Mouse (Mus musculus): ENCODE results near the gene Tmem267. TPM values are rescaled to one million over a fixed set of nuclear protein-coding genes. Genes with fewer than 3 reads are reported as not detected.

Gene Tmem267
- polyA plus RNA-seq, 1 experiment: 3.9 TPM

DNA sequence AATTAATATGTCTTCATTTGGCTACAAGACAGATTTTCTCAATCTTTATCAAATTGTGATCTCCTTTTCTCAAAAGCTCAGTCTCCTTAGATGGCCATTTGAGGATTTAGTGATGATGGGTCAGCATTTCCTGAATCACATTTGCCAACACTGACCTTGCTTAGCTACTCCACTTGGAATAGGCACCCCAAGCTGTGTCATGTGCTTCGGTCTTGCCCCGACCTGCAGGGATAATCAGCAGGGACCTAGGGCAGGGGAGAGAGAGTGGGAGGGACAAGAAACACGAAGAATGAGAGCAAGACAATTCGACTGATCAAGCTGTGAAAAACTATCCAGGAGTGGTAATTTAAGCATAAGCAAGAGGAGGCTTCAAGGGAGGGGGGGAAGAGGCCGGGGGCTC lies 156.9 kb downstream of the Tmem267 start:
- no peaks in the 10 kb centered on the region for H3K27me3 ChIP-seq (ENCODE audit: control insufficient read depth, insufficient read depth, insufficient read length)
- no peaks in the 10 kb centered on the region for H3K36me3 ChIP-seq (ENCODE audit: control insufficient read depth, insufficient read depth)
- H3ac ChIP-seq (ENCODE audit: control insufficient read depth, insufficient read length, low read depth): no peak overlapping the region
- no peaks in the 10 kb centered on the region for H3K79me2 ChIP-seq (ENCODE audit: control insufficient read depth, insufficient read depth)
- TF ChIP-seq CTCF (IDR thresholded peaks at IDR 0.05; ENCODE audit: control insufficient read depth, insufficient read depth, insufficient read length) (no peak), CEBPB (IDR thresholded peaks at IDR 0.05; ENCODE audit: low read depth) (no peak), MAX (IDR thresholded peaks at IDR 0.05) (no peak), USF1 (IDR thresholded peaks at IDR 0.05; ENCODE audit: low read depth) (no peak), FOSL1 (IDR thresholded peaks at IDR 0.05; ENCODE audit: insufficient read depth, low read length, poor library complexity, severe bottlenecking) (no peak), MYOD1 (IDR thresholded peaks at IDR 0.05; ENCODE audit: control insufficient read depth, insufficient read length, low read depth) (no peak), MYOG (IDR thresholded peaks at IDR 0.05; ENCODE audit: control insufficient read depth, extremely low read depth, insufficient read length) (no peak)
- no peaks in the 10 kb centered on the region for H3K79me3 ChIP-seq (ENCODE audit: low read depth)
- H3K4me3 ChIP-seq (ENCODE audit: insufficient read depth, poor library complexity, severe bottlenecking): no peak overlapping the region

DNA sequence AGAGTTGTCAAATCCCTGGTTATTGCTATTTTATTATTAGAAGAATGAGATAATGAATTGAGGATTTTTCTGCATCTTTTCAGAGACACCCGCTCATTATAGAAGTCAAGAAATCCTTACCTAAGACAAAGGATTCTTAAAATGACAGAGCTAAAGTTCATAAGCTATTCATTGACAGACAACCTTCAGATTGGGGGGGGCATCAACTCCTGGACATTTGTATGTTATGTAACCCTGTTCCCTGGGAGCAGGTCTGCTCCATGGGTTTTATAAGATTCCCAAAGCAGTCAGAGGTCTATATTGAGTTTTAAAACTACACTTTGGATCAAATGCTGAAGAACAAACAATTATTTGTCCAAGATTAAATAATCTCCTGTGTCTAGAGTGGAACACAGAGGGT lies 158.7 kb downstream of the Tmem267 start:
- Histone ChIP-seq H3K4me3 (ENCODE audit: insufficient read depth, poor library complexity, severe bottlenecking) (no peak overlapping the region), H3K27me3 (ENCODE audit: control insufficient read depth, insufficient read depth, insufficient read length) (no peaks in the 10 kb centered on the region), H3K79me2 (ENCODE audit: control insufficient read depth, insufficient read depth) (no peaks in the 10 kb centered on the region), H3K36me3 (ENCODE audit: control insufficient read depth, insufficient read depth) (no peaks in the 10 kb centered on the region), H3K79me3 (ENCODE audit: low read depth) (no peaks in the 10 kb centered on the region), H3ac (ENCODE audit: control insufficient read depth, insufficient read length, low read depth) (no peak overlapping the region)
- no peak for TF ChIP-seq MYOD1 (IDR thresholded peaks at IDR 0.05; ENCODE audit: control insufficient read depth, insufficient read length, low read depth)
- no peak for TF ChIP-seq FOSL1 (IDR thresholded peaks at IDR 0.05; ENCODE audit: insufficient read depth, low read length, poor library complexity, severe bottlenecking)
- no peak for TF ChIP-seq MAX (IDR thresholded peaks at IDR 0.05)
- no peak for TF ChIP-seq USF1 (IDR thresholded peaks at IDR 0.05; ENCODE audit: low read depth)
- TF ChIP-seq MYOG (IDR thresholded peaks at IDR 0.05; ENCODE audit: control insufficient read depth, extremely low read depth, insufficient read length): no peak
- TF ChIP-seq CTCF (IDR thresholded peaks at IDR 0.05; ENCODE audit: control insufficient read depth, insufficient read depth, insufficient read length): no peak
- no peak for TF ChIP-seq CEBPB (IDR thresholded peaks at IDR 0.05; ENCODE audit: low read depth)

DNA sequence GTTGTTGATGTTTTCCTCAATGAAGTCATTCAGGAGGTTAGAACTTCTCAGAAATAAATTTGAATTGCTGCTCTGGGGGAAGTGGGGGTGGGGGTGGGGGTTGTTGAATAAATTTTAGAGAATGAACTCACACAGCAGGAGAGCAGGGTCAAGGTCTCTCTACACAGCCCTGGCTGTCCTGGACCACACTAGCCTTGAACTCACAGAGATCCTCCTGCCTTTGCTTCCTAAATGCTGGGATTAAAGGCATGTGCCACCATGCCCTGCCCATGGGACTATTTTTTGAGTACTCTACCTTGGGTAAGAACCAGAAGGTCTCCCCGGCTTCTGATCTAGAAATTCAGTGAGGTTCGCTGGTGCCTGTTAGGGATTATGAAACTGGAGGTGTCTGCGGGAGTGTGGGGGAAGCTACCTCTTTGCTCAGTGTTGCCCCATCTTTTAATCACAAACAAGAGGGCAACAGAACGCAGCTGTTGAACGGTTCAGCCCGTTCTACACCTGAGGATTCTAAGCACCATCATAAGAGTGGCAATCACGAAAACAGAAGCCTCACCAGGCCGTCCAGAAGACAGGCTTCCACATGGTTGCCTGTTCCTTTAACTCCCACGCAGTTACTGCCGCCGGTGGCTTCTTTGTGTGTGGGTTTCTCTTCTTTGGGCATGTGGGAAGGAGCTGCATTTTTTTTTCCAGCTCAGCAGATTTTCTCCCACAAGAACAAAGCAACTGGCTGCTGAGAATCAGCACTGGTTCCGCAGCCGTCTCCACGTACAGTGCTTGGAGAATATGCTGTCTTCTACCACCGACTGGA lies 161.3 kb downstream of the Tmem267 start:
- no peak overlapping the region for H3K4me3 ChIP-seq (ENCODE audit: insufficient read depth, poor library complexity, severe bottlenecking)
- H3K79me3 ChIP-seq (ENCODE audit: low read depth): no peaks in the 10 kb centered on the region
- H3K36me3 ChIP-seq (ENCODE audit: control insufficient read depth, insufficient read depth): no peaks in the 10 kb centered on the region
- H3ac ChIP-seq (ENCODE audit: control insufficient read depth, insufficient read length, low read depth): no peak overlapping the region
- H3K27me3 ChIP-seq (ENCODE audit: control insufficient read depth, insufficient read depth, insufficient read length): no peaks in the 10 kb centered on the region
- TF ChIP-seq FOSL1 (IDR thresholded peaks at IDR 0.05; ENCODE audit: insufficient read depth, low read length, poor library complexity, severe bottlenecking) (no peak), USF1 (IDR thresholded peaks at IDR 0.05; ENCODE audit: low read depth) (no peak), MYOD1 (IDR thresholded peaks at IDR 0.05; ENCODE audit: control insufficient read depth, insufficient read length, low read depth) (no peak), CEBPB (IDR thresholded peaks at IDR 0.05; ENCODE audit: low read depth) (no peak), CTCF (IDR thresholded peaks at IDR 0.05; ENCODE audit: control insufficient read depth, insufficient read depth, insufficient read length) (no peak), MYOG (IDR thresholded peaks at IDR 0.05; ENCODE audit: control insufficient read depth, extremely low read depth, insufficient read length) (no peak), MAX (IDR thresholded peaks at IDR 0.05) (no peak)
- no peaks in the 10 kb centered on the region for H3K79me2 ChIP-seq (ENCODE audit: control insufficient read depth, insufficient read depth)

DNA sequence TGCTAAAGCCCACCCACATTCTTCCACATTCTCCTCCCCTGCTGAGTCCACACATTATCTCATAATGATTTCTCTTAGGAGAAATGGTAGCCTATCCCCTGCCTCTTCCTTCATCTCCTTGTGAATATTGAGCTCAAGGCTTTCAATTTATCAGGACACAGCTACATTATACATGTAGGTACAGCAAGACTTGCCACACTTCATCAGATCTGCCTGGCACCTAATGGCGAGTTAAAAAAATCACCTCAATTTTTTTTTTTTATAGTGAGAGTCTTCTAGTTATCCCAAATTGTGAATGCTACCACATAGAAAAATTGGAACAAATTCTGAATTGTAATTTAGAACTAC lies 161.8 kb downstream of the Tmem267 start:
- no peaks in the 10 kb centered on the region for H3K79me2 ChIP-seq (ENCODE audit: control insufficient read depth, insufficient read depth)
- H3K4me3 ChIP-seq (ENCODE audit: insufficient read depth, poor library complexity, severe bottlenecking): no peak overlapping the region
- H3ac ChIP-seq (ENCODE audit: control insufficient read depth, insufficient read length, low read depth): no peak overlapping the region
- no peaks in the 10 kb centered on the region for H3K79me3 ChIP-seq (ENCODE audit: low read depth)
- TF ChIP-seq CTCF (IDR thresholded peaks at IDR 0.05; ENCODE audit: control insufficient read depth, insufficient read depth, insufficient read length) (no peak), USF1 (IDR thresholded peaks at IDR 0.05; ENCODE audit: low read depth) (no peak), MYOD1 (IDR thresholded peaks at IDR 0.05; ENCODE audit: control insufficient read depth, insufficient read length, low read depth) (no peak), MAX (IDR thresholded peaks at IDR 0.05) (no peak), CEBPB (IDR thresholded peaks at IDR 0.05; ENCODE audit: low read depth) (no peak), FOSL1 (IDR thresholded peaks at IDR 0.05; ENCODE audit: insufficient read depth, low read length, poor library complexity, severe bottlenecking) (no peak), MYOG (IDR thresholded peaks at IDR 0.05; ENCODE audit: control insufficient read depth, extremely low read depth, insufficient read length) (no peak)
- H3K27me3 ChIP-seq (ENCODE audit: control insufficient read depth, insufficient read depth, insufficient read length): no peaks in the 10 kb centered on the region
- H3K36me3 ChIP-seq (ENCODE audit: control insufficient read depth, insufficient read depth): no peaks in the 10 kb centered on the region

DNA sequence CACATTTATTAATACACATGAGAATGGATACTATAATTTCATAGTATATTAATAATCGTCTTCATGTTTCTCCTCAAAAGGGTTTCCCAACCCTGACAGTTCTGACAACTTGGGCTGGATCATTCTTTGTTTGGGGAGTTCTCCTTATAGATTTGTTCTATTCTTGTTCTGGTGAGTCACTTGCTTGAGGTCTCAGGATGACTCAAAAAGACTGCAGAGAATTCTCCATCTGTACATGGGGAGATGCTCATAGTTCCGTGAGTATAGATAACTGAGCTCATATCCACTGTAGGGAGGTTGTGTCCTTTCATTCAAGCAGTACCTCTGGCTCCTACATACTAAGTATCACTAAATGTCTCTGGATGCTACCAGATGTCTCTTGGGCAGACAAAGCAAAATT lies 166.9 kb downstream of the Tmem267 start:
- Histone ChIP-seq H3K79me2 (ENCODE audit: control insufficient read depth, insufficient read depth) (no peaks in the 10 kb centered on the region), H3ac (ENCODE audit: control insufficient read depth, insufficient read length, low read depth) (no peak overlapping the region), H3K27me3 (ENCODE audit: control insufficient read depth, insufficient read depth, insufficient read length) (no peaks in the 10 kb centered on the region), H3K36me3 (ENCODE audit: control insufficient read depth, insufficient read depth) (no peaks in the 10 kb centered on the region), H3K79me3 (ENCODE audit: low read depth) (no peaks in the 10 kb centered on the region), H3K4me3 (ENCODE audit: insufficient read depth, poor library complexity, severe bottlenecking) (no peak overlapping the region)
- TF ChIP-seq CEBPB (IDR thresholded peaks at IDR 0.05; ENCODE audit: low read depth): no peak
- TF ChIP-seq MYOD1 (IDR thresholded peaks at IDR 0.05; ENCODE audit: control insufficient read depth, insufficient read length, low read depth): no peak
- TF ChIP-seq USF1 (IDR thresholded peaks at IDR 0.05; ENCODE audit: low read depth): no peak
- no peak for TF ChIP-seq CTCF (IDR thresholded peaks at IDR 0.05; ENCODE audit: control insufficient read depth, insufficient read depth, insufficient read length)
- TF ChIP-seq MYOG (IDR thresholded peaks at IDR 0.05; ENCODE audit: control insufficient read depth, extremely low read depth, insufficient read length): no peak
